Mouse (Mus musculus) brown adipose tissue, adult 24 weeks (tissue): ENCODE results near the gene Ganab. TPM values are rescaled to one million over a fixed set of nuclear protein-coding genes. Genes with fewer than 3 reads are reported as not detected.

Source experiments
- H3K27ac ChIP-seq: fragments of 200-500 bp; replicated peaks from 2 replicates; pipeline ENCODE4 v1.5.1; 2012; ENCODE audit warnings: low read depth, mild to moderate bottlenecking, low read length
- H3K4me1 ChIP-seq: fragments of 200-500 bp; 2 replicates; pipeline ENCODE4 v1.6.1; 2012; ENCODE audit warnings: low read length, mixed read lengths; ENCODE audit not compliant: control insufficient read depth, insufficient read depth, insufficient read length
- H3K4me3 ChIP-seq: fragments of 200-500 bp; 2 replicates; pipeline ENCODE4 v1.5.1; 2012; ENCODE audit warnings: low read depth, mild to moderate bottlenecking, low read length, moderate library complexity; ENCODE audit not compliant: insufficient read depth
- polyA plus RNA-seq: library from polyadenylated mRNA; stranded (reverse); fragments of >200 nt; gene quantifications from 2 replicates; pipeline ENCODE4 v1.2.4, GENCODE M21; 2012; ENCODE audit not compliant: missing spikeins, insufficient read depth, insufficient read length

Gene Ganab
- polyA plus RNA-seq, 1 experiment, result 49.7 TPM

DNA sequence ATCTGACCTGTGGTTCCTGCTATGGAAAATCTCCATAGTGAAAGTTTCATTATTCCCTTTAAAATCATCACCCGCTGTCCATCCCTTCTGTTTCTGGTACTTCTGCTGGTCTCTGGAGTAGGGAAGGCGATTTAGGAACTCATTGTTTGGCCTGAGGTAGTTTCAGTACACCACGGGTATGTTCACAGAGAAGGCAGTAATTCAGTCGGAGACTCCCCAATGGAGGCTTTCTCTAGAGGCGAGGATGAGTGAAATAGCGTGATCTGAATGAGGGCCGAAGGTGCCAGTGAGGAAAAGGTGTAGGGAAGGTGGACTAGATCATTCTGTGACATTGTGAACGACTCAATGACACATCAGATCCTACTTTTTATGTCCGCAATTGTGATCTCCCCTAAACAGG lies 56.3 kb downstream of the Ganab start:
- Histone ChIP-seq H3K27ac (peak overlapping the region; percentile 86), H3K4me1 (0 out of 2 replicates have a peak, but pooled peaks cover 2% of the 10 kb centered on the region), H3K4me3 (peak overlapping the region; percentile 85)

DNA sequence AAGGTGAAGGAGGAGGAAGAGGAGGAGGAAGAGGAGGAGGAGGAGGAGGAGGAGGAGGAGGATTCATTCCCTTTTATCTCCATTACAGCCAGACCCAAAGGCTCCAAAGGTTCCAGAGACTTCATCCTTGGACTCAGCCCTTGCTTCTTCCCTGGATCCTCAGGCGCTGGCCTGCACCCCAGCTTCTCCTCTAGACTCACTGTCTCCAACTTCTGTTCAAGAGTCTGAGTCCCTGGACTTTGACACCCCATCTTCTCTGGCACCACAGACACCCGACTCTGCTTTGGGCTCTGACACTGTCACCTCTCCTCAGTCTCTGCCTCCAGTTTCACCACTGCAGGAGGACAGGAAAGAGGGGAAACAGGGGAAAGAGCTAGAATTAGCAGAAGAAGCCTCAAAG lies 64.4 kb downstream of the Ganab start:
- Histone ChIP-seq H3K27ac (no peak overlapping the region), H3K4me3 (no peak overlapping the region), H3K4me1 (no peaks in the 10 kb centered on the region)

DNA sequence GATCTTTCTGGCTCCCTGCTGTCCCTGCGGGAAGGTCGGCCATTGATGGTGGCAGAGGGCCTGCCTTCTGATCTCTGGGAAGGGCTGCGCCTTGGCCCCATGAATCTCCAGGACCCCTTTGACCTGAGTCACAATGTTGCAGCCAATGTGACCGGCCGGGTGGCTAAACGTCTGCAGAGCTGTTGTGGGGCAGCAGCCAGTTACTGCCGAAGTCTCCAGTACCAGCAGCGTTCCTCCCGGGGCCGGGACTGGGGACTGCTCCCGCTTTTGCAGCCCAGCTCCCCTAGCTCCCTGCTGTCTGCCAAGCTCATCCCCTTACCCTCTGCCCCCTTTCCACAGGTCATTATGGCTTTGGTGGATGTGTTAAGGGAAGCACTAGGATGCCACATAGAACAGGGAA lies 67.2 kb downstream of the Ganab start:
- Histone ChIP-seq H3K4me1 (no peaks in the 10 kb centered on the region), H3K4me3 (no peak overlapping the region), H3K27ac (no peak overlapping the region)

DNA sequence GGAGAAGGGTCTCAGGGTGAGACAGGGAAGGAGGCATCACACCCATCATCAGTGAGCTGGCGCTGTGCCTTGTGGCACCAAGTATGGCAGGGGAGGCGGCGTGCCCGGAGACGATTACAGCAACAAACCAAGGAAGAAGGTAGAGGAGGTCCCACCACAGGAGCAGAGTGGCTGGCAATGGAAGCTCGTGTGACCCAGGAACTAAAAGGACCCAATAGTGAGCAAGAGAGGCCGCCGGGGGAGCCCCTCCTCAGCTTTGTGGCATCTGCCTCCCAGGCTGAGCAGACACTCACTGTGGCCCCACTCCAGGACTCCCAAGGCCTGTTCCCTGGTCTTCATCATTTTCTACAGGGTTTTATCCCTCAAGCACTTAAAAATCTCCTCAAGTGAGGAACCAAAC lies 67.9 kb downstream of the Ganab start:
- H3K4me3 ChIP-seq, result peak overlapping the region; percentile 21; the same call in 1 of the 2 replicates
- peak overlapping the region; percentile 31; the same call in 1 of the 2 replicates for H3K27ac ChIP-seq
- no peaks in the 10 kb centered on the region for H3K4me1 ChIP-seq

DNA sequence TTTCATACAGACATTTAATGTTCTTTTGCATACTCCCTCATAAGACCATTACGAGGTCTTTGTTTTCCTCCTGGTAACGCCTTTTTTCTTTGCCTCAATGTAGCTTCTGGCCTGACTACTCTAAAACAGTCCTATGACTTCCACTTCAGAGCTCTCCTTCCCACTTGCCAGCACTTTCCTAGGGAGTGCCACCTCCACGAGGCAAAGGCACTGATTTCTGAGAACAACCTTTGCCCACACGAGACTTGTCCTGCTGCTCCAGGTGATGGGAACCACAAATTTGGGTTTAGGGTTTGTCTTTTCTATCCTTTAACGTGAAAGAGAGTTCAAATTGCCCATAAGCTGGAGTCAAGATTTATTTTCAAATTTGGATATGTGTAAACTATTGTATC lies 68.3 kb downstream of the Ganab start:
- no peaks in the 10 kb centered on the region for H3K4me1 ChIP-seq
- H3K27ac ChIP-seq, result peak overlapping the region; percentile 91
- H3K4me3 ChIP-seq, result peak overlapping the region; percentile 64

Other genes with a start within 250 kb of the Ganab start
- gene Chrm1, start 234.3 kb upstream of the Ganab start, polyA plus RNA-seq, result not detected in 2 replicates
- 32.8 and 41.0 TPM in 2 replicates for gene Slc3a2, start 174.7 kb upstream of the Ganab start, polyA plus RNA-seq
- gene Wdr74, start 162.2 kb upstream of the Ganab start, polyA plus RNA-seq, result 28.2 and 31.8 TPM in 2 replicates
- not detected in 2 replicates for gene 1700092M07Rik, start 157.4 kb upstream of the Ganab start, polyA plus RNA-seq
- 30.7 and 43.6 TPM in 2 replicates for gene Stx5a, start 156.7 kb upstream of the Ganab start, polyA plus RNA-seq
- 51.6 and 58.1 TPM in 2 replicates for gene Nxf1, start 141.0 kb upstream of the Ganab start, polyA plus RNA-seq
- 140 and 154 TPM in 2 replicates for gene Tmem223, start 127.1 kb upstream of the Ganab start, polyA plus RNA-seq
- gene Tmem179b, start 123.6 kb upstream of the Ganab start, polyA plus RNA-seq, result 34.0 and 34.8 TPM in 2 replicates
- 4.2 and 8.6 TPM in 2 replicates for gene Taf6l, start 111.7 kb upstream of the Ganab start, polyA plus RNA-seq
- gene Polr2g, start 99.5 kb upstream of the Ganab start, polyA plus RNA-seq, result 68.9 and 71.7 TPM in 2 replicates
- gene Zbtb3, start 95.5 kb upstream of the Ganab start, polyA plus RNA-seq, result 1.2 and 2.8 TPM in 2 replicates
- 27.1 and 28.9 TPM in 2 replicates for gene Ttc9c, start 78.7 kb upstream of the Ganab start, polyA plus RNA-seq
- 31.0 and 31.1 TPM in 2 replicates for gene Hnrnpul2, start 78.1 kb upstream of the Ganab start, polyA plus RNA-seq
- gene AC129217.1, start 68.3 kb upstream of the Ganab start, polyA plus RNA-seq, result 17.2 and 39.8 TPM in 2 replicates
- gene Bscl2, start 60.6 kb upstream of the Ganab start, polyA plus RNA-seq, result 212 and 233 TPM in 2 replicates
- not detected in 2 replicates for gene Gng3, start 58.9 kb upstream of the Ganab start, polyA plus RNA-seq
- 3.3 and 10.5 TPM in 2 replicates for gene Lrrn4cl, start 47.3 kb upstream of the Ganab start, polyA plus RNA-seq
- gene Ubxn1, start 26.6 kb upstream of the Ganab start, polyA plus RNA-seq, result 188 and 228 TPM in 2 replicates
- gene Uqcc3, start 17.1 kb upstream of the Ganab start, polyA plus RNA-seq, result 88.3 and 93.3 TPM in 2 replicates
- gene Lbhd1, start 14.3 kb upstream of the Ganab start, polyA plus RNA-seq, result 11.9 and 20.2 TPM in 2 replicates
- not detected in 2 replicates for gene Gm49403, start 14.1 kb upstream of the Ganab start, polyA plus RNA-seq
- 36.6 and 59.8 TPM in 2 replicates for gene 1810009A15Rik, start 9.2 kb upstream of the Ganab start, polyA plus RNA-seq
- gene Gm49416, start 9.1 kb upstream of the Ganab start, polyA plus RNA-seq, result 6.2 TPM in 1 of 2 replicates, not detected in the other
- gene Ints5, start 5.1 kb upstream of the Ganab start, polyA plus RNA-seq, result 4.8 and 5.9 TPM in 2 replicates
- gene B3gat3, start 22.3 kb downstream of the Ganab start, polyA plus RNA-seq, result 30.2 and 30.8 TPM in 2 replicates
- 4.5 and 11.4 TPM in 2 replicates for gene Rom1, start 31.3 kb downstream of the Ganab start, polyA plus RNA-seq
- 11.6 and 12.9 TPM in 2 replicates for gene Eml3, start 31.5 kb downstream of the Ganab start, polyA plus RNA-seq
- 28.2 and 30.6 TPM in 2 replicates for gene Mta2, start 43.8 kb downstream of the Ganab start, polyA plus RNA-seq
- gene Tut1, start 55.8 kb downstream of the Ganab start, polyA plus RNA-seq, result 6.9 and 7.5 TPM in 2 replicates
- gene Eef1g, start 69.0 kb downstream of the Ganab start, polyA plus RNA-seq, result 134 and 135 TPM in 2 replicates
- gene Ahnak, start 91.2 kb downstream of the Ganab start, polyA plus RNA-seq, result 133 and 177 TPM in 2 replicates
- not detected in 2 replicates for gene Scgb1a1, start 189.9 kb downstream of the Ganab start, polyA plus RNA-seq
- gene Asrgl1, start 237.6 kb downstream of the Ganab start, polyA plus RNA-seq, result 9.2 and 10.1 TPM in 2 replicates